Mouse (Mus musculus): Measurements from ENCODE around the gene Ptpn14. TPM values are rescaled to one million over a fixed set of nuclear protein-coding genes. Genes with fewer than 3 reads are reported as not detected.

Ptpn14 gene
- polyA plus RNA-seq, 1 experiment: 13.6 TPM

GRCm38 (mm10) chr1:189740075-189740474 is 12.0 kb downstream of the Ptpn14 start:
- H3K4me2 ChIP-seq (ENCODE audit: low read depth): no peak overlapping the region
- no peak overlapping the region for H3K4me3 ChIP-seq

GRCm38 (mm10) chr1:189742041-189742440 is 14.0 kb downstream of the Ptpn14 start:
- TF ChIP-seq MYOD1 (IDR thresholded peaks at IDR 0.05; ENCODE audit: control insufficient read depth in 1 of 3, insufficient read length in 2 of 3, low read depth in 2 of 3) (no peak), CEBPB (IDR thresholded peaks at IDR 0.05; ENCODE audit: insufficient read depth, poor library complexity, severe bottlenecking) (no peak), SRF (IDR thresholded peaks at IDR 0.05; ENCODE audit: control insufficient read depth, insufficient read length, low read depth) (no peak), MYOG (IDR thresholded peaks at IDR 0.05; ENCODE audit: control insufficient read depth in 1 of 3, insufficient read depth in 1 of 3, insufficient read length in 2 of 3, low read depth in 2 of 3) (no peak), USF1 (IDR thresholded peaks at IDR 0.05; ENCODE audit: low read depth) (no peak)
- Histone ChIP-seq H3ac (ENCODE audit: control insufficient read depth, insufficient read length) (no peak overlapping the region), H3K4me2 (ENCODE audit: low read depth) (no peak overlapping the region), H3K36me3 (ENCODE audit: control insufficient read depth, insufficient read depth) (no peaks in the 10 kb centered on the region), H3K27me3 (ENCODE audit: control insufficient read depth, insufficient read depth, insufficient read length) (no peaks in the 10 kb centered on the region), H3K4me3 (no peak overlapping the region), H3K79me2 (ENCODE audit: control insufficient read depth, insufficient read depth) (peaks cover 88% of the 10 kb centered on the region)

More at GRCm38 (mm10) chr1:189740075-189740474, 12.0 kb downstream of the Ptpn14 start:
- Histone ChIP-seq H3K36me3 (ENCODE audit: control insufficient read depth, insufficient read depth) (no peaks in the 10 kb centered on the region), H3K79me2 (ENCODE audit: control insufficient read depth, insufficient read depth) (peaks cover 93% of the 10 kb centered on the region), H3K27me3 (ENCODE audit: control insufficient read depth, insufficient read depth, insufficient read length) (no peaks in the 10 kb centered on the region), H3ac (ENCODE audit: control insufficient read depth, insufficient read length) (no peak overlapping the region)
- TF ChIP-seq TCF12 (IDR thresholded peaks at IDR 0.05; ENCODE audit: insufficient read depth, poor library complexity, severe bottlenecking) (no peak), REST (IDR thresholded peaks at IDR 0.05; ENCODE audit: insufficient read depth, insufficient read length) (no peak), POLR2AphosphoS2 (IDR thresholded peaks at IDR 0.05; ENCODE audit: insufficient read length, low read depth) (no peak), MAX (IDR thresholded peaks at IDR 0.05; ENCODE audit: low read depth) (no peak), MYOG (IDR thresholded peaks at IDR 0.05; ENCODE audit: control insufficient read depth in 1 of 3, insufficient read depth in 1 of 3, insufficient read length in 2 of 3, low read depth in 2 of 3) (no peak), E2F4 (IDR thresholded peaks at IDR 0.05; ENCODE audit: insufficient read depth) (no peak), SRF (IDR thresholded peaks at IDR 0.05; ENCODE audit: control insufficient read depth, insufficient read length, low read depth) (no peak), CEBPB (IDR thresholded peaks at IDR 0.05; ENCODE audit: insufficient read depth, poor library complexity, severe bottlenecking) (no peak), POLR2A (IDR thresholded peaks at IDR 0.05; ENCODE audit: insufficient read length, low read depth) (no peak), MYOD1 (IDR thresholded peaks at IDR 0.05; ENCODE audit: control insufficient read depth in 1 of 3, insufficient read length in 2 of 3, low read depth in 2 of 3) (no peak), USF1 (IDR thresholded peaks at IDR 0.05; ENCODE audit: low read depth) (no peak), TCF3 (IDR thresholded peaks at IDR 0.05; ENCODE audit: insufficient read length, low read depth) (no peak)

- H3K79me2 ChIP-seq (ENCODE audit: control insufficient read depth, insufficient read depth): peaks cover 88% of the 10 kb centered on the region
- no peaks in the 10 kb centered on the region for H3K27me3 ChIP-seq (ENCODE audit: control insufficient read depth, insufficient read depth, insufficient read length)
- TF ChIP-seq MAX (IDR thresholded peaks at IDR 0.05; ENCODE audit: low read depth) (no peak), TCF12 (IDR thresholded peaks at IDR 0.05; ENCODE audit: insufficient read depth, poor library complexity, severe bottlenecking) (no peak), REST (IDR thresholded peaks at IDR 0.05; ENCODE audit: insufficient read depth, insufficient read length) (no peak), POLR2A (IDR thresholded peaks at IDR 0.05; ENCODE audit: insufficient read length, low read depth) (no peak), E2F4 (IDR thresholded peaks at IDR 0.05; ENCODE audit: insufficient read depth) (no peak), MYOG (IDR thresholded peaks at IDR 0.05; ENCODE audit: control insufficient read depth in 1 of 3, insufficient read depth in 1 of 3, insufficient read length in 2 of 3, low read depth in 2 of 3) (no peak), POLR2AphosphoS2 (IDR thresholded peaks at IDR 0.05; ENCODE audit: insufficient read length, low read depth) (no peak), CEBPB (IDR thresholded peaks at IDR 0.05; ENCODE audit: insufficient read depth, poor library complexity, severe bottlenecking) (no peak), USF1 (IDR thresholded peaks at IDR 0.05; ENCODE audit: low read depth) (no peak), SRF (IDR thresholded peaks at IDR 0.05; ENCODE audit: control insufficient read depth, insufficient read length, low read depth) (no peak), MYOD1 (IDR thresholded peaks at IDR 0.05; ENCODE audit: control insufficient read depth in 1 of 3, insufficient read length in 2 of 3, low read depth in 2 of 3) (no peak), TCF3 (IDR thresholded peaks at IDR 0.05; ENCODE audit: insufficient read length, low read depth) (no peak)
- no peaks in the 10 kb centered on the region for H3K36me3 ChIP-seq (ENCODE audit: control insufficient read depth, insufficient read depth)
- H3ac ChIP-seq (ENCODE audit: control insufficient read depth, insufficient read length): no peak overlapping the region
- no peak overlapping the region for H3K4me3 ChIP-seq
- no peak overlapping the region for H3K4me2 ChIP-seq (ENCODE audit: low read depth)
These were observed 15.1 kb downstream of the Ptpn14 start for GRCm38 (mm10) chr1:189743136-189743535.

- H3K4me3 ChIP-seq: no peak overlapping the region
- no peak overlapping the region for H3K4me2 ChIP-seq (ENCODE audit: low read depth)
- no peak for TF ChIP-seq USF1 (IDR thresholded peaks at IDR 0.05; ENCODE audit: low read depth)
- no peak for TF ChIP-seq POLR2A (IDR thresholded peaks at IDR 0.05; ENCODE audit: insufficient read length, low read depth)
- no peak for TF ChIP-seq TCF3 (IDR thresholded peaks at IDR 0.05; ENCODE audit: insufficient read length, low read depth)
- no peak for TF ChIP-seq REST (IDR thresholded peaks at IDR 0.05; ENCODE audit: insufficient read depth, insufficient read length)
- no peak for TF ChIP-seq E2F4 (IDR thresholded peaks at IDR 0.05; ENCODE audit: insufficient read depth)
- TF ChIP-seq TCF12 (IDR thresholded peaks at IDR 0.05; ENCODE audit: insufficient read depth, poor library complexity, severe bottlenecking): no peak
- TF ChIP-seq CEBPB (IDR thresholded peaks at IDR 0.05; ENCODE audit: insufficient read depth, poor library complexity, severe bottlenecking): no peak
- TF ChIP-seq SRF (IDR thresholded peaks at IDR 0.05; ENCODE audit: control insufficient read depth, insufficient read length, low read depth): no peak
- TF ChIP-seq MAX (IDR thresholded peaks at IDR 0.05; ENCODE audit: low read depth): no peak
- no peak for TF ChIP-seq MYOD1 (IDR thresholded peaks at IDR 0.05; ENCODE audit: control insufficient read depth in 1 of 3, insufficient read length in 2 of 3, low read depth in 2 of 3)
- no peak for TF ChIP-seq POLR2AphosphoS2 (IDR thresholded peaks at IDR 0.05; ENCODE audit: insufficient read length, low read depth)
These were observed 17.0 kb downstream of the Ptpn14 start for GRCm38 (mm10) chr1:189744914-189745710.

More at GRCm38 (mm10) chr1:189744914-189745710, 17.0 kb downstream of the Ptpn14 start:
- Histone ChIP-seq H3K36me3 (ENCODE audit: control insufficient read depth, insufficient read depth) (no peaks in the 10 kb centered on the region), H3K27me3 (ENCODE audit: control insufficient read depth, insufficient read depth, insufficient read length) (no peaks in the 10 kb centered on the region), H3K79me2 (ENCODE audit: control insufficient read depth, insufficient read depth) (peaks cover 86% of the 10 kb centered on the region), H3ac (ENCODE audit: control insufficient read depth, insufficient read length) (no peak overlapping the region)

Data from myocyte (in vitro differentiated cells).